Mouse (Mus musculus) heart, embryonic 10.5 days (tissue): Measurements from ENCODE around the gene Zmynd11. TPM values are rescaled to one million over a fixed set of nuclear protein-coding genes. Genes with fewer than 3 reads are reported as not detected.

Source experiments
- DNase-seq: peaks from one replicate; pipeline ENCODE4 v3.0.0-alpha.2; 2017; ENCODE audit warnings: low spot score
- H3K27ac ChIP-seq: fragments of 300-500 bp; sonication (generic); 2 replicates; pipeline ENCODE4 v1.5.1; 2016; ENCODE audit warnings: mild to moderate bottlenecking
- H3K27me3 ChIP-seq: fragments of 300-500 bp; sonication (generic); 2 replicates; pipeline ENCODE4 v1.6.1; 2016; ENCODE audit warnings: mild to moderate bottlenecking; ENCODE audit not compliant: poor library complexity, insufficient read depth, severe bottlenecking
- H3K36me3 ChIP-seq: fragments of 300-500 bp; sonication (generic); 2 replicates; pipeline ENCODE4 v1.6.1; 2016; ENCODE audit warnings: mild to moderate bottlenecking, moderate library complexity
- H3K4me1 ChIP-seq: fragments of 300-500 bp; sonication (generic); 2 replicates; pipeline ENCODE4 v1.6.1; 2016; ENCODE audit warnings: mild to moderate bottlenecking
- H3K4me3 ChIP-seq: fragments of 300-500 bp; sonication (generic); 2 replicates; pipeline ENCODE4 v1.5.1; 2016; ENCODE audit warnings: mild to moderate bottlenecking, moderate library complexity
- H3K9me3 ChIP-seq: fragments of 300-500 bp; sonication (generic); 2 replicates; pipeline ENCODE4 v1.6.1; 2016; ENCODE audit warnings: mild to moderate bottlenecking, moderate library complexity
- WGBS: fragments of 180-500 bp; shearing (Covaris S2); methylation state at CpG from one replicate; pipeline ENCODE4 v1.1.7; 2016; 5-methylcytosine and 5-hydroxymethylcytosine counted together
- polyA plus RNA-seq: library from polyadenylated mRNA; unstranded; fragments of >200 nt; fragmentation: Nextera tagmentation; extraction: Ambion mirVana; gene quantifications from 2 replicates; pipeline ENCODE4 v1.2.1, GENCODE M21; 2016

Gene Zmynd11
- polyA plus RNA-seq, 1 experiment from 2014 or later: 88.2 TPM

GRCm38 (mm10) chr13:9706720-9707119 is 58.4 kb downstream of the Zmynd11 start:
- Histone ChIP-seq H3K4me3 (no peak overlapping the region), H3K27ac (no peak overlapping the region), H3K27me3 (no peaks in the 10 kb centered on the region), H3K9me3 (no peaks in the 10 kb centered on the region), H3K4me1 (peaks cover 16% of the 10 kb centered on the region), H3K36me3 (peaks cover 3% of the 10 kb centered on the region; the same call in 1 of the 2 replicates)
- WGBS: 96% methylated on average over 8 of the region's 8 CpGs
- DNase-seq: no peak

- 58% methylated on average over 12 of the region's 12 CpGs for WGBS
- H3K9me3 ChIP-seq: no peaks in the 10 kb centered on the region
- peaks cover 11% of the 10 kb centered on the region for H3K36me3 ChIP-seq
- H3K4me1 ChIP-seq: peaks cover 30% of the 10 kb centered on the region
- H3K27ac ChIP-seq: no peak overlapping the region
- no peaks in the 10 kb centered on the region for H3K27me3 ChIP-seq
- no peak for DNase-seq
- no peak overlapping the region for H3K4me3 ChIP-seq
Observed at GRCm38 (mm10) chr13:9702615-9703235, 62.4 kb downstream of the Zmynd11 start.

GRCm38 (mm10) chr13:9697340-9697739 is 67.8 kb downstream of the Zmynd11 start:
- 91% methylated on average over 4 of the region's 4 CpGs for WGBS
- no peak for DNase-seq
- Histone ChIP-seq H3K4me3 (no peak overlapping the region), H3K27ac (no peak overlapping the region), H3K36me3 (peaks cover 54% of the 10 kb centered on the region), H3K9me3 (no peaks in the 10 kb centered on the region), H3K27me3 (no peaks in the 10 kb centered on the region), H3K4me1 (peaks cover 20% of the 10 kb centered on the region)

- H3K36me3 ChIP-seq: peaks cover 66% of the 10 kb centered on the region
- H3K27me3 ChIP-seq: no peaks in the 10 kb centered on the region
- H3K4me1 ChIP-seq: 0 out of 2 replicates have a peak, but pooled peaks cover 5% of the 10 kb centered on the region
- no peak overlapping the region for H3K4me3 ChIP-seq
- DNase-seq: no peak
- no peaks in the 10 kb centered on the region for H3K9me3 ChIP-seq
- H3K27ac ChIP-seq: no peak overlapping the region
Observed at GRCm38 (mm10) chr13:9695809-9696208, 69.3 kb downstream of the Zmynd11 start.

- peaks cover 70% of the 10 kb centered on the region for H3K36me3 ChIP-seq
- no peak for DNase-seq
- H3K9me3 ChIP-seq: no peaks in the 10 kb centered on the region
- no peak overlapping the region for H3K27ac ChIP-seq
- no peak overlapping the region for H3K4me3 ChIP-seq
- H3K27me3 ChIP-seq: no peaks in the 10 kb centered on the region
- 0 out of 2 replicates have a peak, but pooled peaks cover 2% of the 10 kb centered on the region for H3K4me1 ChIP-seq
- WGBS: 89% methylated on average over 4 of the region's 4 CpGs
Observed at GRCm38 (mm10) chr13:9695403-9695802, 69.7 kb downstream of the Zmynd11 start.

GRCm38 (mm10) chr13:9694651-9695050 is 70.5 kb downstream of the Zmynd11 start:
- WGBS: 91% methylated on average over 6 of the region's 6 CpGs
- H3K36me3 ChIP-seq: peaks cover 78% of the 10 kb centered on the region
- no peaks in the 10 kb centered on the region for H3K27me3 ChIP-seq
- no peaks in the 10 kb centered on the region for H3K4me1 ChIP-seq
- no peak for DNase-seq
- no peak overlapping the region for H3K4me3 ChIP-seq
- no peaks in the 10 kb centered on the region for H3K9me3 ChIP-seq
- H3K27ac ChIP-seq: no peak overlapping the region

GRCm38 (mm10) chr13:9692876-9693275 is 72.3 kb downstream of the Zmynd11 start:
- no peak for DNase-seq
- H3K4me3 ChIP-seq: no peak overlapping the region
- H3K27me3 ChIP-seq: no peaks in the 10 kb centered on the region
- H3K9me3 ChIP-seq: no peaks in the 10 kb centered on the region
- peaks cover 89% of the 10 kb centered on the region for H3K36me3 ChIP-seq
- no peak overlapping the region for H3K27ac ChIP-seq
- 94% methylated on average over 3 of the region's 3 CpGs for WGBS
- H3K4me1 ChIP-seq: no peaks in the 10 kb centered on the region

GRCm38 (mm10) chr13:9689366-9689765 is 75.8 kb downstream of the Zmynd11 start:
- no peak for DNase-seq
- H3K27ac ChIP-seq: no peak overlapping the region
- no peak overlapping the region for H3K4me3 ChIP-seq
- 88% methylated on average over 16 of the region's 16 CpGs for WGBS
- no peaks in the 10 kb centered on the region for H3K4me1 ChIP-seq
- H3K27me3 ChIP-seq: no peaks in the 10 kb centered on the region
- peaks cover 86% of the 10 kb centered on the region for H3K36me3 ChIP-seq
- no peaks in the 10 kb centered on the region for H3K9me3 ChIP-seq

- no peaks in the 10 kb centered on the region for H3K9me3 ChIP-seq
- H3K36me3 ChIP-seq: peaks cover 94% of the 10 kb centered on the region
- no peaks in the 10 kb centered on the region for H3K27me3 ChIP-seq
- 91% methylated on average over 11 of the region's 11 CpGs for WGBS
- H3K4me1 ChIP-seq: no peaks in the 10 kb centered on the region
- no peak overlapping the region for H3K4me3 ChIP-seq
- no peak for DNase-seq
- no peak overlapping the region for H3K27ac ChIP-seq
Observed at GRCm38 (mm10) chr13:9686765-9687164, 78.4 kb downstream of the Zmynd11 start.

- DNase-seq: no peak
- WGBS: 93% methylated on average over 7 of the region's 7 CpGs
- Histone ChIP-seq H3K36me3 (peaks cover 94% of the 10 kb centered on the region), H3K4me1 (no peaks in the 10 kb centered on the region), H3K27ac (no peak overlapping the region), H3K9me3 (no peaks in the 10 kb centered on the region), H3K27me3 (no peaks in the 10 kb centered on the region), H3K4me3 (no peak overlapping the region)
Observed at GRCm38 (mm10) chr13:9686261-9686660, 78.9 kb downstream of the Zmynd11 start.

GRCm38 (mm10) chr13:9684153-9684923 is 80.8 kb downstream of the Zmynd11 start:
- Histone ChIP-seq H3K36me3 (peaks cover 78% of the 10 kb centered on the region), H3K27me3 (no peaks in the 10 kb centered on the region), H3K4me1 (no peaks in the 10 kb centered on the region), H3K9me3 (no peaks in the 10 kb centered on the region), H3K4me3 (no peak overlapping the region), H3K27ac (no peak overlapping the region)
- WGBS: 91% methylated on average over 11 of the region's 11 CpGs
- DNase-seq: peak; percentile 66

- peaks cover 67% of the 10 kb centered on the region for H3K36me3 ChIP-seq
- WGBS: 91% methylated on average over 4 of the region's 4 CpGs
- no peaks in the 10 kb centered on the region for H3K27me3 ChIP-seq
- no peak overlapping the region for H3K27ac ChIP-seq
- H3K9me3 ChIP-seq: no peaks in the 10 kb centered on the region
- no peaks in the 10 kb centered on the region for H3K4me1 ChIP-seq
- H3K4me3 ChIP-seq: no peak overlapping the region
- DNase-seq: peak; percentile 33
Observed at GRCm38 (mm10) chr13:9683280-9683679, 81.8 kb downstream of the Zmynd11 start.

GRCm38 (mm10) chr13:9681492-9681891 is 83.6 kb downstream of the Zmynd11 start:
- Histone ChIP-seq H3K9me3 (no peaks in the 10 kb centered on the region), H3K36me3 (peaks cover 49% of the 10 kb centered on the region), H3K27me3 (no peaks in the 10 kb centered on the region), H3K4me3 (no peak overlapping the region), H3K27ac (no peak overlapping the region), H3K4me1 (no peaks in the 10 kb centered on the region)
- DNase-seq: peak; percentile 9
- WGBS: 100% methylated on average over 3 of the region's 3 CpGs
